Mouse (Mus musculus): Measurements from ENCODE around the gene Samd4b. TPM values are rescaled to one million over a fixed set of nuclear protein-coding genes. Genes with fewer than 3 reads are reported as not detected.
A peak's percentile ranks its signal among the peaks of the same experiment; 100 is the strongest.

The Samd4b gene
- polyA plus RNA-seq, 2 experiments, result 33.0 to 82.0 TPM

GRCm38 (mm10) chr7:28444344-28444974 lies 153.5 kb downstream of the Samd4b start:
- Histone ChIP-seq H3K4me3 (replicated peaks; ENCODE audit: low read length) (no peak overlapping the region), H3K9me3 (ENCODE audit: control insufficient read depth, low read length) (no peaks in the 10 kb centered on the region), H3K27ac (replicated peaks; ENCODE audit: low read depth, low read length) (no peak overlapping the region), H3K4me1 (ENCODE audit: control insufficient read depth, insufficient read depth, low read length) (no peaks in the 10 kb centered on the region), H3K36me3 (ENCODE audit: control insufficient read depth, insufficient read depth, low read length) (no peaks in the 10 kb centered on the region), H3K27me3 (ENCODE audit: control insufficient read depth, insufficient read depth, low read length) (no peaks in the 10 kb centered on the region), H3K4me2 (replicated peaks; ENCODE audit: low read depth, low read length, severe bottlenecking) (no peak overlapping the region), H3K9ac (ENCODE audit: low read depth, low read length, severe bottlenecking) (no peak overlapping the region)
- WGBS, result 85% methylated on average over 13 of the region's 13 CpGs
- no peak for TF ChIP-seq POLR2A (IDR thresholded peaks at IDR 0.05; ENCODE audit: borderline replicate concordance, extremely low read depth, insufficient read depth, insufficient read length)
- DNase-seq (ENCODE audit: low spot score) (no peak), ATAC-seq (ENCODE audit: low FRiP score, low read depth) (no peak)

GRCm38 (mm10) chr7:28442688-28443087 lies 155.3 kb downstream of the Samd4b start:
- ATAC-seq (ENCODE audit: low FRiP score, low read depth) (no peak), DNase-seq (ENCODE audit: low spot score) (peak; percentile 15)
- WGBS, result 27% methylated on average over 4 of the region's 4 CpGs
- no peaks in the 10 kb centered on the region for H3K9me3 ChIP-seq (ENCODE audit: control insufficient read depth, low read length)
- H3K4me1 ChIP-seq (ENCODE audit: control insufficient read depth, insufficient read depth, low read length), result no peaks in the 10 kb centered on the region
- H3K27ac ChIP-seq (replicated peaks; ENCODE audit: low read depth, low read length), result no peak overlapping the region
- H3K27me3 ChIP-seq (ENCODE audit: control insufficient read depth, insufficient read depth, low read length), result no peaks in the 10 kb centered on the region
- no peaks in the 10 kb centered on the region for H3K36me3 ChIP-seq (ENCODE audit: control insufficient read depth, insufficient read depth, low read length)
- TF ChIP-seq POLR2A (IDR thresholded peaks at IDR 0.05; ENCODE audit: borderline replicate concordance, extremely low read depth, insufficient read depth, insufficient read length), result no peak
- no peak overlapping the region for H3K4me3 ChIP-seq (replicated peaks; ENCODE audit: low read length)
- no peak overlapping the region for H3K4me2 ChIP-seq (replicated peaks; ENCODE audit: low read depth, low read length, severe bottlenecking)
- no peak overlapping the region for H3K9ac ChIP-seq (ENCODE audit: low read depth, low read length, severe bottlenecking)

GRCm38 (mm10) chr7:28441776-28442485 lies 156.0 kb downstream of the Samd4b start:
- Histone ChIP-seq H3K27ac (replicated peaks; ENCODE audit: low read depth, low read length) (no peak overlapping the region), H3K36me3 (ENCODE audit: control insufficient read depth, insufficient read depth, low read length) (no peaks in the 10 kb centered on the region), H3K9me3 (ENCODE audit: control insufficient read depth, low read length) (no peaks in the 10 kb centered on the region), H3K4me3 (replicated peaks; ENCODE audit: low read length) (no peak overlapping the region), H3K27me3 (ENCODE audit: control insufficient read depth, insufficient read depth, low read length) (no peaks in the 10 kb centered on the region), H3K4me2 (replicated peaks; ENCODE audit: low read depth, low read length, severe bottlenecking) (no peak overlapping the region), H3K4me1 (ENCODE audit: control insufficient read depth, insufficient read depth, low read length) (0 out of 2 replicates have a peak, but pooled peaks cover 6% of the 10 kb centered on the region), H3K9ac (ENCODE audit: low read depth, low read length, severe bottlenecking) (no peak overlapping the region)
- ATAC-seq (ENCODE audit: low FRiP score, low read depth), result no peak
- TF ChIP-seq POLR2A (IDR thresholded peaks at IDR 0.05; ENCODE audit: borderline replicate concordance, extremely low read depth, insufficient read depth, insufficient read length), result no peak
- DNase-seq (ENCODE audit: low spot score), result no peak
- WGBS, result 86% methylated on average over 14 of the region's 14 CpGs

- ATAC-seq (ENCODE audit: low FRiP score, low read depth) (no peak), DNase-seq (ENCODE audit: low spot score) (no peak)
- Histone ChIP-seq H3K27me3 (ENCODE audit: control insufficient read depth, insufficient read depth, low read length) (no peaks in the 10 kb centered on the region), H3K9ac (ENCODE audit: low read depth, low read length, severe bottlenecking) (no peak overlapping the region), H3K9me3 (ENCODE audit: control insufficient read depth, low read length) (no peaks in the 10 kb centered on the region), H3K4me1 (ENCODE audit: control insufficient read depth, insufficient read depth, low read length) (0 out of 2 replicates have a peak, but pooled peaks cover 6% of the 10 kb centered on the region), H3K27ac (replicated peaks; ENCODE audit: low read depth, low read length) (no peak overlapping the region), H3K4me2 (replicated peaks; ENCODE audit: low read depth, low read length, severe bottlenecking) (no peak overlapping the region), H3K36me3 (ENCODE audit: control insufficient read depth, insufficient read depth, low read length) (no peaks in the 10 kb centered on the region), H3K4me3 (replicated peaks; ENCODE audit: low read length) (no peak overlapping the region)
- no peak for TF ChIP-seq POLR2A (IDR thresholded peaks at IDR 0.05; ENCODE audit: borderline replicate concordance, extremely low read depth, insufficient read depth, insufficient read length)
- 50% methylated on average over 2 of the region's 2 CpGs for WGBS
Measured at GRCm38 (mm10) chr7:28440739-28441138, 157.2 kb downstream of the Samd4b start.

- Histone ChIP-seq H3K4me1 (ENCODE audit: control insufficient read depth, insufficient read depth, low read length) (peaks cover 22% of the 10 kb centered on the region), H3K27me3 (ENCODE audit: control insufficient read depth, insufficient read depth, low read length) (no peaks in the 10 kb centered on the region), H3K4me2 (replicated peaks; ENCODE audit: low read depth, low read length, severe bottlenecking) (no peak overlapping the region), H3K27ac (replicated peaks; ENCODE audit: low read depth, low read length) (no peak overlapping the region), H3K9ac (ENCODE audit: low read depth, low read length, severe bottlenecking) (no peak overlapping the region), H3K9me3 (ENCODE audit: control insufficient read depth, low read length) (no peaks in the 10 kb centered on the region), H3K4me3 (replicated peaks; ENCODE audit: low read length) (no peak overlapping the region), H3K36me3 (ENCODE audit: control insufficient read depth, insufficient read depth, low read length) (no peaks in the 10 kb centered on the region)
- DNase-seq (ENCODE audit: low spot score) (no peak), ATAC-seq (ENCODE audit: low FRiP score, low read depth) (no peak)
- TF ChIP-seq POLR2A (IDR thresholded peaks at IDR 0.05; ENCODE audit: borderline replicate concordance, extremely low read depth, insufficient read depth, insufficient read length), result no peak
- WGBS, result 81% methylated on average over 2 of the region's 2 CpGs
Measured at GRCm38 (mm10) chr7:28438771-28439170, 159.2 kb downstream of the Samd4b start.
